Mouse (Mus musculus): ENCODE results near the gene Inafm2. TPM values are rescaled to one million over a fixed set of nuclear protein-coding genes. Genes with fewer than 3 reads are reported as not detected.

The Inafm2 gene
- total RNA-seq, 2 experiments from 2014 or later, result 62.1 to 66.7 TPM

DNA sequence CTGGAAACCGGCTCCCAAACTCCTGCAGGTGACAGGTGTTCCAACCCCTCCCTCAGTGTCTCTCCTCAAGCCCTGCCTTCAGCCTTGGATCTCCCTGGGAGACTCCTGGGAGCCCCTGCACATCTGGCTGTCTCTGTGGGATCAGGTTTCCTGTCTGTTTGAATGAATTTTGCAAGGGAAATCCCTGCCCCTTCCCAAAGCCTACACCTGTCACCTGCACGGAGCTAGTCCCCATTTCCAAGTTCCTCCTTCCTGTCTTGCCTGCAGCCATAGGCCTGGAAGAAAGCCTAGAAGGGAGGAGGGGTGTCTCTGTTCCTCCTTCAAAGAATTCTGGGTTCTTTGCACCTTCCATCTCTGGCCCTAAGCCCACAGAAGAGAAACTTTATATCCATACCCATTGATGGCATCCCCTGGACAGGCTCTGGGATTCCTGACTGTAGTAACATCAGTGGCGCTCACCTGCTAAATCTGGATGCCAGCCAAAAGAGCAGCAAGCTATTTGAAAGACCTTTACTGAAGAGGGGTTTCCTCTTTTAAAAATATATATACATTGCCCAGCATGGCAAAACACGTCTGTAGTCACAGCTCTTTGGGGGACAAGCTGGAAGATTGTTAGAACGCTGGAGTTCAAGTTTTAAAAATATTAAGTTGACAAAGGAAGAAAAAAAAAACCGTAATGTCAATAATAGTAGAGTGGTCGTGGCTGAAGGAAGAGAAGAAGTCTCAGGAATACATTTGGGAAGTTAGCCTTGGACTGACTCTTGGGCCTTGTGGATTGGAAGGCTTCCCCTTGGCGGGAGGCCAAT is 15.5 kb upstream of the Inafm2 start:
- H3K4me3 ChIP-seq, result no peak overlapping the region

DNA sequence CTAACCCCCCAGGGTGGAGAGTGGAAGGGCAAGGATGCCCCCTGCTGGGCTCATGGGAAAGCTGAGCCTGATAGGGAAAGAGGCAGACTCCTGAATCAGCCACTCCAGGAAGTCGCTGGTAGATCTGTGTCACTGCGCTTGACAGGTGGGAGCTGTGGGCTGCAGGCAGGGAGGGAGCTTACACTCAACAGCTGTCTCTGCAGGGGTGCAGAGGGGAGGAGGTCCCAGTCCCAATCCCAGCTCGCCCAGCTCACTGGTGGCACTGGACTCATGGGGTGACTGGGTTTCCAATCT is 15.0 kb upstream of the Inafm2 start:
- peak; percentile 79 for DNase-seq (ENCODE audit: low spot score in 2 of 2)
- peak; percentile 91 for TF ChIP-seq CTCF (conservative IDR thresholded peaks at IDR 0.05)
- Histone ChIP-seq H3K27ac (no peak overlapping the region), H3K4me3 (no peak overlapping the region)

More for the DNA sequence above, 15.5 kb upstream of the Inafm2 start:
- H3K27ac ChIP-seq, result no peak overlapping the region
- DNase-seq (ENCODE audit: low spot score in 2 of 2), result no peak
- no peak for TF ChIP-seq CTCF (conservative IDR thresholded peaks at IDR 0.05)

DNA sequence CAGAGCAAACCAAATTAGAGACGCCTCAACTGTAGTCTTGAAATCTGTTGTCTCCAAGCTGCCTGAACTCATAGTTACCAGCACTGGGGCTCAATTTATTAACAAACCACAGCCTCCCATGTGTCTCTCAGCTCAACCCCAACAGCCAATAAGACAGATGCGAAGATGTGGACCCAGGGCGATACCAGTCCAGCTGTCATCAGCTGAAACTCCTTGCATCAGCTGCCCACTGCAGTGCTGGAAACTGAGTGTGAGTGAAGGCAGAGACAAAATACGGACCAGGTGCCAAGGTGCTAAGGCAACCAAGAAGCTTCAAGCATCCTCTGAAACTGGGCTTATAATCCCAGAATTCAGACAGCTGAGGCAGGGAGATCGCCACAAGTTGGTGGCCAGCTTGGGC is 13.6 kb upstream of the Inafm2 start:
- H3K27ac ChIP-seq, result no peak overlapping the region
- no peak overlapping the region for H3K4me3 ChIP-seq
- no peak for DNase-seq (ENCODE audit: low spot score in 2 of 2)
- TF ChIP-seq CTCF (conservative IDR thresholded peaks at IDR 0.05), result no peak

DNA sequence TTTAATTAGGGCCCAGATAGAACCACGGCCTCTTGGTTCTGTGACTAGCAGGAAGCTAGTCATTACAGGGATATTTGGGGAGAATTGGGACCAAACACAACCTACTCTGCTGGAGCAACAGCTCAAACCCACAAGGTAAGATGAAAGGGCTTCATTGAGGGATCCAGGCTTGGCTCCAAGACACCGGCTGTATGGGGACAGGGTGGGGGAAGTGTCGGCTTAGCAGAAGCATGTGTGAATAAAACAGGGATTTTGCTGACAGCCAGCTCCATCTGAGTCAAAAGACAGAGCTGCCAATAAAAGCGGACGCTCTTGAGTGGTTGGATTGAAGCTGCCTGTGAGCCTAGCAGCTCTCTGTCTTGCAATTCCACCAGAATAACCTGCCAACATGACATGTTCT is 12.2 kb upstream of the Inafm2 start:
- Histone ChIP-seq H3K27ac (peak overlapping the region; percentile 46; the same call in 1 of the 2 replicates), H3K4me3 (no peak overlapping the region)
- DNase-seq (ENCODE audit: low spot score in 2 of 2), result peak; percentile 70 to 72
- TF ChIP-seq CTCF (conservative IDR thresholded peaks at IDR 0.05), result no peak

DNA sequence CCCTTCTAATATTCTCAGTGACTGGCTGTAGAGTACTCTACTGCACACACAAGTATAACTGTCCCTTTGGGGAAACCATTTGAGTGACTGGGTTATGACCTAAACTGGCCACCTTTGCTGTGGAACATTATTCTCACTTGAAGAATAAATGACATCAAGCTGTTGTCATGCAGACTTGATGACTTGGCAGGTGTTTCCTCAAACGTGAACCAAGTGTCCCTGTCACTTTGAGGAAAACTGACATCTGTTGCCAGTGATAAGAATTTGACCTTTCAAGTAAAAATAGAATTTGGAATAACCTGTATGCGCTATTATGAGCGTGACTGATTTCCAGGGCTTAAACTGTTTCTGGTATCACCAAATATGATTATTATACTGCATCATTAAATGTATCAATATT is 5.2 kb upstream of the Inafm2 start:
- Histone ChIP-seq H3K27ac (no peak overlapping the region), H3K4me3 (no peak overlapping the region)
- no peak for TF ChIP-seq CTCF (conservative IDR thresholded peaks at IDR 0.05)
- no peak for DNase-seq (ENCODE audit: low spot score in 2 of 2)

DNA sequence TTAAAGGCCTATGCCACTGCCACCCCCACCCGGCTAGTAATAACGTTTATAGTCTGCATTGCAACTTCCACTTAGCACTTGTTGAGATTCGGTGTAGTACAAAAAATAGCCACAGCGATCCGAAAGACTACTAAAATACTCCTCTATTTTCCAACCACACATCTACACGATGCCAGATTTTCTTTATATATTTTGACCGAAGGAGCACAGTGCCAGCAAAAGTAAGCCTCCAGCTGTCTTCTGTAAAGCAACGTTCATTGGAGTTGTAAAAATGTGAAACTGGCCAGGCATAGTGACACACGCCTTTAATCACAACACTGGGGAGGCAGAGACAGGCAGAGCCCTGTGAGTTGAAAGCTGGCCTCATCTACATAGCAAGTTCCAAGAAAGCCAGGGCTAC is 4.4 kb upstream of the Inafm2 start:
- DNase-seq (ENCODE audit: low spot score in 2 of 2), result no peak
- no peak overlapping the region for H3K27ac ChIP-seq
- TF ChIP-seq CTCF (conservative IDR thresholded peaks at IDR 0.05), result no peak
- no peak overlapping the region for H3K4me3 ChIP-seq

DNA sequence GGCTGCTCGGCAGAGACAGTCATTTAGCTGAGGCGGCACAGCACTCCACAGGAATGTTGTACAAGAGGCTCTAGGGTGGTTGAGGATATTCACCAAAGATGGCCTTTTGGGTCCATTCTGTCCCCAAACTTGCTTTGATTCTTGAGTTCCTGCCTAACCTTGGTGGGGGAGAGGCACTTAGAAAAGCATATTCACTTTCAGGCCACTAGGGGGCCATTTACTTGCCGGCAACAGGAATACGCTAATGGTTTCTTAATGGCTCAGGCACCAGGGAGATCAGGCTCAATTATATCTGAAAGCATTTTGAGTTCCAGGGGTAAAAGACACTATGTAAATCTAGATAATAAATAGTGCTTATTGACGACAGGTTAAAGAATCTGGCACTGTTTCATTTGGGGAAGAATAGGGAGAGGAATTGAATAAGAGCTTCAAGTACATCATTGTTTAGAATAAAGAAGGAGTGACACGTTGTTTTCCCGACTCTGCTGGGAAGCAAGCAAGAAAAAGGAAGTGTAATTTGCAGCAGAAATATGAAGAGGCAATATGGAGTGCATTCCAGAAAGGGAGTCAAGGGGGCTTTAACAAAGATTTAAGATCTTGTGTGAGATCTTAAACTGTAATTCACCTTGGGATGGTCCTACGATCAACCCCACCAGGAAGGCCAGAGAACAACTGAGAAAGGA is 2.2 kb upstream of the Inafm2 start:
- peak; percentile 96 for TF ChIP-seq CTCF (conservative IDR thresholded peaks at IDR 0.05)
- Histone ChIP-seq H3K4me3 (no peak overlapping the region), H3K27ac (no peak overlapping the region)
- peak in 1 of 2 experiments; percentile 40 for DNase-seq (ENCODE audit: low spot score in 2 of 2)

DNA sequence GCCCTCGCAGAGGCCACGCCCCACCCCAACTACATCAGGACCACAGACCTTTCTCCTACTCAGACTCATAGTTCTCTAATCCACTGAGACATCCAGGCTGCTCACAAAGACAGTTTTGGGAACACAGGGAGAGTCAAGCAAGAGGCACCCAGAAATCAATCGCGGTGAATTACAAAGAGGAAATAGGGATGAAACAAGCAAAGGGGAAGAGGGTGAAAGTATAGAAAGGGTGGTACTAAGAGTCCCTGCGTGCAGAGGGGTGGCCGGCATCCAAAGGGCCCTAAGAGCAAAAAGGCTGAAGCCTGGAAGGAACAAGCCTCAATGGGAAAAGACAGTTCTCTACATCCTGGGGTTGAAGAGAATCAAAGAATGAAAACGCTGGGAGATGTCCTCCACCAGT is 937 bp upstream of the Inafm2 start:
- Histone ChIP-seq H3K27ac (no peak overlapping the region), H3K4me3 (no peak overlapping the region)
- DNase-seq (ENCODE audit: low spot score in 2 of 2), result no peak
- TF ChIP-seq CTCF (conservative IDR thresholded peaks at IDR 0.05), result no peak

DNA sequence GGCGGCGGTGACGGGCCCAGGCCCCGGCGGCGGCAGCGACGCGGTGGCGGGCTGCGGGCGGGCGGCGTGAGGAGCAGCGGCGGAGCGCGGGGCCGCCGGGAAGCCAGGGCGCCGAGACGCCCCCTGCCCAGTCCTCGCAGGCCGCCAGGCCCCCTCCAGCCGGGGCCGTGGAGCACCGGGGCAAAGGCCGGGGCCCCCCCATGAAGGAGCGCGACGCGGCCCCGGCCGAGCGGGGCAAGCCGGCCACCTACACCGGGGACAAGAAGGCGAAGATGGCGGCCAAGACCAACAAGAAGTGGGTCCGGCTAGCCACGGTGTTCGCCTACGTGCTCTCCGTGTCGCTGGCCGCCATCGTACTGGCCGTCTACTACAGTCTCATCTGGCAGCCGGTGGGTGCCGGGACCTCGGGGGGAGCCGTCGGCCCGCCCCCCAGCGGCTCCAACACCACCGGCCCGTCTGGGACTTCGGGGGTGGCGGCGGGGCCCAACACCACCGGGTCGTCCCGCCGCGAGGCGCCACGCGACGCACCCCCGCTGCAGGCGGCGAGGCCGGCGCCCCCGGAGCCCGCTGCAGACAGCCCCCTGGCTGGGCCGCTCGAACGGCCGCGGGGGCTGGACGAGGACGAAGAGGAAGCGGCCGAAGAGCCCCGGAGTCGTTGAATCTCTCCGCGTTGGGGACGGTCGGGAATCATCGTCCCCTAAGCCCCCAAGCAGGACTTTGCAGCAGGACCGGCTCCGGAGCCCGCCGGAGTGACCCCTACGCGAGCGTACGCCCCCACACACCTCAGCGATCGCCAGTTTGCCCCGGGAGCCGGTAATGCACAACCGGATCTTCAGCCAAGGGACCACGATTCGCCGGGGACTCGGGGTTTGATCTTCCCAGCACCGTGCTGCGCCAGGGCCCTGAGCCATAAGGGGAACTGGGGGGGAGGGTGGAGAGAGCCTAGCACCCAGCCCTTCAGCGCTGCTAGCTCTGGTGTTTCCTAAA is 650 bp downstream of the Inafm2 start:
- Histone ChIP-seq H3K4me3 (peak overlapping the region; percentile 92), H3K27ac (peak overlapping the region; percentile 91)
- DNase-seq (ENCODE audit: low spot score in 2 of 2), result peak in 1 of 2 experiments; percentile 41
- TF ChIP-seq CTCF (conservative IDR thresholded peaks at IDR 0.05), result no peak

DNA sequence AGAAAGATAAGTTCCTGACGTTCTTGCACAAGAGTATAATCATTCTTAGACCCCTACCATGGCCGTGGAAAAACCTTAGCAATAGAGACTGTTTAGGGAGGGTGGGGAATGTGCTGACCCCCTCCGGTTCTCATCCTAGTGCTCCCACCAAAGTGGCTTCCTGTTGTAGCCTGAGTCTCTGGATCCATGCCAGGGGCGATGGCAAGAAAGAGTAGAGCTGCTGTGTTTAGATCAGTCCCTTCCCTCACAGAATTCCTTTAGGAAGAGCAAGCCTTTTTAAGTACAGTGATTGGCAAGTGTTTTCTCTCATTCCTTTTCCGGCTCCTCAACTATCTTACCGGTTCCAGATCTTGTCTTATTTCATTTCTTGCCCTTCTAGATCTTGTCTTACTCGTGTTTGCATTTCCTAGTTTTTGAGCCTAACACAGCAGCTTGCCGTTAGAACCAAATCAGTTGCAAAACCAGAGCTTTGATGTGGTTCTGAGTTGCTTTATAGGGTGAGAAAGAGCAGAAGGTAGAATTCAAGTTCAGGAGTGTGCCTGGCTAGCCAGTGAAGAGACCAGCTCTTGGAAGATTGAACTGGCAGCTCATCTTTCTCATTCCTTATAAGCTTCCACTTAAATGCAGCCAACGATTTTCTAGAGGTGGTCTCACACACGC is 1.9 kb downstream of the Inafm2 start:
- peak overlapping the region; percentile 91 for H3K27ac ChIP-seq
- H3K4me3 ChIP-seq, result peak overlapping the region; percentile 92
- no peak for TF ChIP-seq CTCF (conservative IDR thresholded peaks at IDR 0.05)
- no peak for DNase-seq (ENCODE audit: low spot score in 2 of 2)

DNA sequence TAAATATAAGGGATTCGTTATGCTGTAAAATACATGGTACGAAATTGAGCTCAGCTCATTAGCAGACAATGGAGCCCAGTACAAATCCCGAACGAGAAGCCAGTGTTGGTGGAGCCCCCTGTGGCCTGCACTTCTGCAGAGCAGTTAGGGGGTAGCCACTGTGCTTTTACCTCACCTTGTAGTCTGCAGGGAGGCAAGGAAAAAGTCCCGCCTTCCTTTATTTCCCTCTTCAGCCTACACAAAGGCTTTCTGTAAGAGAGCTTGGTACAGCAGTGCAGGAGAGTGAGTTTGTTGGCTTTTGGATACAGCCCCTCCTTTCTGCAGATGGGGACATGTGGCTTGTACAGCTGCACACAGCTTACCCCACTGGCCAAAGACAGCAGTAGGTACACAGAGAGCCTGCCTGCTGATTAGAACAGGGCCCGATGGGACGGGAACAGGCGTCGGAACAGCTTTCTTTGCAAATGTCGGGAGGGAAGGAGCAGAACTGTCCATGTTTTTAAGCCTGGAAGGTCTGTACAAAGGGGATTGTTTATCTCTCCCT is 3.9 kb downstream of the Inafm2 start:
- H3K27ac ChIP-seq, result peak overlapping the region; percentile 57
- peak overlapping the region; percentile 3; the same call in 1 of the 2 replicates for H3K4me3 ChIP-seq
- peak; percentile 30; the same call in 1 of the 2 replicates for TF ChIP-seq CTCF (conservative IDR thresholded peaks at IDR 0.05)
- no peak for DNase-seq (ENCODE audit: low spot score in 2 of 2)

DNA sequence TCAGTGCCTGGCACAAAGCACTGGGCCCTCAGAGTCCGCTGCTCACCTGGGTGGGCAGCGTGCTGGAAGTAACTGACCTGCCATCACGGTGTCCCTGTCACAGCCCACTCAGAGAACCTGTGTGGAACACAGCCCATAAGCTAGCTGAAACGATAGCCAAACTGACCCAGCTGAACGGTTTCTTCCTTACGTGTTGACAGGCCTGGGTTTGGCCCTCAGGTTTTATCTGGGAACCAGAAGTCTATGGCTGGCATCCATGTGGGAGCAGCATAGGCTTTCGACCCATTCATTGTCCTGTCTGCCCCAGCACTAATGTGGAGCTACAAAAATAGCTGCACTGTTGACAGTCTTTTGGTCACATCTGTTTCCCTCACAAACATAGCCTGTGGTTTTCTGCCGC is 4.9 kb downstream of the Inafm2 start:
- peak overlapping the region; percentile 57; the same call in 1 of the 2 replicates for H3K27ac ChIP-seq
- no peak for DNase-seq (ENCODE audit: low spot score in 2 of 2)
- TF ChIP-seq CTCF (conservative IDR thresholded peaks at IDR 0.05), result no peak
- no peak overlapping the region for H3K4me3 ChIP-seq

Data from layer of hippocampus, adult 2 months (tissue).